Mouse (Mus musculus): Measurements from ENCODE around the gene Atp6v1b1. TPM values are rescaled to one million over a fixed set of nuclear protein-coding genes. Genes with fewer than 3 reads are reported as not detected.

The Atp6v1b1 gene
- polyA plus RNA-seq, 1 experiment from 2014 or later = not detected

GRCm38 (mm10) chr6:83728488-83728887 is 14.3 kb upstream of the Atp6v1b1 start:
- no peak overlapping the region for H3K4me3 ChIP-seq
- peaks cover 24% of the 10 kb centered on the region for H3K27me3 ChIP-seq
- no peak for ATAC-seq
- no peak overlapping the region for H3K9ac ChIP-seq
- WGBS = 94% methylated on average over 3 of the region's 3 CpGs
- no peak overlapping the region for H3K27ac ChIP-seq
- no peaks in the 10 kb centered on the region for H3K4me1 ChIP-seq
- H3K9me3 ChIP-seq (replicated peaks) = no peaks in the 10 kb centered on the region
- H3K4me2 ChIP-seq = no peak overlapping the region
- no peaks in the 10 kb centered on the region for H3K36me3 ChIP-seq (ENCODE audit: poor library complexity, severe bottlenecking)

GRCm38 (mm10) chr6:83729350-83729970 is 13.3 kb upstream of the Atp6v1b1 start:
- WGBS = 77% methylated on average over 14 of the region's 14 CpGs
- Histone ChIP-seq H3K4me3 (no peak overlapping the region), H3K27me3 (peaks cover 17% of the 10 kb centered on the region)

GRCm38 (mm10) chr6:83731128-83731527 is 11.7 kb upstream of the Atp6v1b1 start:
- Histone ChIP-seq H3K27ac (no peak overlapping the region), H3K36me3 (ENCODE audit: poor library complexity, severe bottlenecking) (no peaks in the 10 kb centered on the region), H3K9ac (no peak overlapping the region), H3K4me2 (no peak overlapping the region), H3K4me1 (no peaks in the 10 kb centered on the region), H3K27me3 (peaks cover 16% of the 10 kb centered on the region), H3K9me3 (replicated peaks) (peaks cover 9% of the 10 kb centered on the region; the same call in 1 of the 2 replicates), H3K4me3 (no peak overlapping the region)
- WGBS = 26% methylated on average over 5 of the region's 5 CpGs
- ATAC-seq = no peak

More at GRCm38 (mm10) chr6:83729350-83729970, 13.3 kb upstream of the Atp6v1b1 start:
- ATAC-seq = no peak
- H3K4me1 ChIP-seq = no peaks in the 10 kb centered on the region
- H3K9ac ChIP-seq = no peak overlapping the region
- no peaks in the 10 kb centered on the region for H3K36me3 ChIP-seq (ENCODE audit: poor library complexity, severe bottlenecking)
- peaks cover 8% of the 10 kb centered on the region; the same call in 1 of the 2 replicates for H3K9me3 ChIP-seq (replicated peaks)
- no peak overlapping the region for H3K27ac ChIP-seq
- no peak overlapping the region for H3K4me2 ChIP-seq

DNA sequence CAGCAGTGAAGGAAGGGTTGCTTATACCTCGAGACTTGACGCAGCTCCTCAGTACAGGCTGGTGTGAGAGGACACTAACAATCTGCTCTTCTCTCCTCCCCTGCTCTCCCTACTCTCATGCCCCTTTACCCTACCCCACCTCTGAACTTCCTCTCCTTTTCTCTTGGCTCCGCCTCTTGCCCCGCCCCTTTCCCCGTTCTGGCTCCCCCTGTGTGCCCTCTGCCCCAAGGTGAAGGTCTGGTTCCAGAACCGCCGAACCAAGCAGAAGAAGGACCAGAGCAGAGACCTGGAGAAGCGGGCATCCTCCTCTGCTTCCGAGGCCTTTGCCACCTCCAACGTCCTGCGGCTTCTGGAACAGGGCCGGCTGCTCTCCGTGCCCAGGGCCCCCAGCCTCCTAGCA is 5.5 kb upstream of the Atp6v1b1 start:
- Histone ChIP-seq H3K4me2 (no peak overlapping the region), H3K27ac (no peak overlapping the region), H3K4me1 (no peaks in the 10 kb centered on the region), H3K9me3 (replicated peaks) (peaks cover 9% of the 10 kb centered on the region; the same call in 1 of the 2 replicates), H3K4me3 (no peak overlapping the region), H3K27me3 (0 out of 2 replicates have a peak, but pooled peaks cover 3% of the 10 kb centered on the region), H3K9ac (no peak overlapping the region), H3K36me3 (ENCODE audit: poor library complexity, severe bottlenecking) (no peaks in the 10 kb centered on the region)
- WGBS = 38% methylated on average over 13 of the region's 13 CpGs
- no peak for ATAC-seq

- H3K9me3 ChIP-seq (replicated peaks) = peaks cover 9% of the 10 kb centered on the region; the same call in 1 of the 2 replicates
- peaks cover 4% of the 10 kb centered on the region; the same call in 1 of the 2 replicates for H3K27me3 ChIP-seq
- no peak overlapping the region for H3K27ac ChIP-seq
- no peak overlapping the region for H3K4me3 ChIP-seq
- H3K36me3 ChIP-seq (ENCODE audit: poor library complexity, severe bottlenecking) = no peaks in the 10 kb centered on the region
- H3K9ac ChIP-seq = no peak overlapping the region
- no peak overlapping the region for H3K4me2 ChIP-seq
- WGBS = 82% methylated on average over 6 of the region's 6 CpGs
- no peaks in the 10 kb centered on the region for H3K4me1 ChIP-seq
- ATAC-seq = no peak
Observed at GRCm38 (mm10) chr6:83738596-83738995, 4.2 kb upstream of the Atp6v1b1 start.

- no peak overlapping the region for H3K4me2 ChIP-seq
- WGBS = 52% methylated on average over 5 of the region's 5 CpGs
- no peak for ATAC-seq
Observed at GRCm38 (mm10) chr6:83743212-83743611, 422 bp downstream of the Atp6v1b1 start.

DNA sequence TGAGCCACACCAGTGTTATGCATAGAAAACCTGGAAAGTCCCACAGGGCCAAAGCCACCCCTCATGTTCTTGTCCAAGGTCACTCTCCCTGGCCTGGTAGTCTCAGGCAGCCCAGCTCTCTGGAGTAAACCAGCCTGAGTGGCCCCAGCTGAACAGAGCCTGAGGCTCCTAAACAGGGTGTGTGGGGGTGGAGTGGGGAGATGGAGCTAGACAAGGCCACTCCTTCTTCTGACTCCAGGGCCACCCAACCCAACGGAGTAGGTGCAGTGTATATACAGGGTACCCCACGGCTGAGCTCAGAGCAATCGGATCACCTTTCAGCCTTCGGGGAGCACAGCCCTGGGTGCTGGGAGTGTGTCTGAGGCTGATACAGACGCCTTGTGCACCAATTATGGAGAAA is 1.3 kb downstream of the Atp6v1b1 start:
- no peaks in the 10 kb centered on the region for H3K36me3 ChIP-seq (ENCODE audit: poor library complexity, severe bottlenecking)
- WGBS = 65% methylated on average over 5 of the region's 5 CpGs
- H3K4me2 ChIP-seq = no peak overlapping the region
- H3K4me1 ChIP-seq = 0 out of 2 replicates have a peak, but pooled peaks cover 2% of the 10 kb centered on the region
- H3K9ac ChIP-seq = no peak overlapping the region
- no peaks in the 10 kb centered on the region for H3K9me3 ChIP-seq (replicated peaks)
- ATAC-seq = no peak
- H3K27ac ChIP-seq = no peak overlapping the region
- H3K4me3 ChIP-seq = no peak overlapping the region
- H3K27me3 ChIP-seq = peaks cover 8% of the 10 kb centered on the region

More at GRCm38 (mm10) chr6:83743212-83743611, 422 bp downstream of the Atp6v1b1 start:
- Histone ChIP-seq H3K27ac (no peak overlapping the region), H3K4me3 (no peak overlapping the region), H3K36me3 (ENCODE audit: poor library complexity, severe bottlenecking) (no peaks in the 10 kb centered on the region), H3K9me3 (replicated peaks) (no peaks in the 10 kb centered on the region), H3K27me3 (peaks cover 6% of the 10 kb centered on the region; the same call in 1 of the 2 replicates), H3K4me1 (0 out of 2 replicates have a peak, but pooled peaks cover 2% of the 10 kb centered on the region), H3K9ac (no peak overlapping the region)

DNA sequence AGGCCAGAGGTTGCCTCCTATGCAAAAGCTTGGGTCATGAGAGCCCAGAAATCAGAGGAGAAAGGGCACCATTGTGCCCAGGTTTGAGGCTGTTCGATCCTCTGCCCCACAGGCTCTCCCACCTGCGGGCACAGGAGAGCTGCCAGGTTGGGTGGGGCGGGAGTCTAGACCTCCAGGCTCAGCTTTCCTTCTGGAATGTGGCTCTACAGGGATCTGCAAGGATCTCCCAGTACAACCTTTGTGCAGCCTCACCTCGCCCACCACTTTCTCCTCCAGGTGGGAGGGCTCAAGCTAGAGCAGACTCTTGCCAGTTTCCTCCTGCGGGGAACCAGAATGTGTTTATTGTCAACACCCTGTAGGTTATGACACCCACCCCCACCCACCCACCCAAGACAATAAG is 1.8 kb downstream of the Atp6v1b1 start:
- 74% methylated on average over 5 of the region's 5 CpGs for WGBS
- no peak for ATAC-seq
- Histone ChIP-seq H3K4me1 (0 out of 2 replicates have a peak, but pooled peaks cover 2% of the 10 kb centered on the region), H3K9ac (no peak overlapping the region), H3K4me3 (no peak overlapping the region), H3K4me2 (no peak overlapping the region), H3K27me3 (peaks cover 10% of the 10 kb centered on the region), H3K9me3 (replicated peaks) (no peaks in the 10 kb centered on the region), H3K36me3 (ENCODE audit: poor library complexity, severe bottlenecking) (no peaks in the 10 kb centered on the region), H3K27ac (no peak overlapping the region)

- Histone ChIP-seq H3K27me3 (peaks cover 10% of the 10 kb centered on the region), H3K4me3 (no peak overlapping the region), H3K9ac (no peak overlapping the region), H3K9me3 (replicated peaks) (no peaks in the 10 kb centered on the region), H3K36me3 (ENCODE audit: poor library complexity, severe bottlenecking) (no peaks in the 10 kb centered on the region), H3K4me2 (no peak overlapping the region), H3K27ac (no peak overlapping the region), H3K4me1 (0 out of 2 replicates have a peak, but pooled peaks cover 2% of the 10 kb centered on the region)
- no peak for ATAC-seq
- WGBS = 43% methylated on average over 2 of the region's 2 CpGs
Observed at GRCm38 (mm10) chr6:83745466-83745865, 2.7 kb downstream of the Atp6v1b1 start.

- H3K4me2 ChIP-seq = no peak overlapping the region
- 55% methylated on average over 3 of the region's 3 CpGs for WGBS
- H3K9ac ChIP-seq = no peak overlapping the region
- no peaks in the 10 kb centered on the region for H3K9me3 ChIP-seq (replicated peaks)
- H3K4me3 ChIP-seq = no peak overlapping the region
- no peaks in the 10 kb centered on the region for H3K36me3 ChIP-seq (ENCODE audit: poor library complexity, severe bottlenecking)
- peaks cover 27% of the 10 kb centered on the region for H3K27me3 ChIP-seq
- no peak overlapping the region for H3K27ac ChIP-seq
- ATAC-seq = no peak
- H3K4me1 ChIP-seq = 0 out of 2 replicates have a peak, but pooled peaks cover 2% of the 10 kb centered on the region
Observed at GRCm38 (mm10) chr6:83749286-83749685, 6.5 kb downstream of the Atp6v1b1 start.

- 8% methylated on average over 11 of the region's 11 CpGs for WGBS
- no peak overlapping the region for H3K27ac ChIP-seq
- H3K36me3 ChIP-seq (ENCODE audit: poor library complexity, severe bottlenecking) = no peaks in the 10 kb centered on the region
- ATAC-seq = no peak
- H3K9me3 ChIP-seq (replicated peaks) = no peaks in the 10 kb centered on the region
- peaks cover 27% of the 10 kb centered on the region for H3K27me3 ChIP-seq
- H3K4me2 ChIP-seq = no peak overlapping the region
- H3K4me1 ChIP-seq = 0 out of 2 replicates have a peak, but pooled peaks cover 2% of the 10 kb centered on the region
- no peak overlapping the region for H3K4me3 ChIP-seq
- no peak overlapping the region for H3K9ac ChIP-seq
Observed at GRCm38 (mm10) chr6:83750171-83750684, 7.4 kb downstream of the Atp6v1b1 start.

GRCm38 (mm10) chr6:83756051-83756450 is 13.3 kb downstream of the Atp6v1b1 start:
- no peaks in the 10 kb centered on the region for H3K9me3 ChIP-seq (replicated peaks)
- H3K4me1 ChIP-seq = peaks cover 7% of the 10 kb centered on the region; the same call in 1 of the 2 replicates
- no peaks in the 10 kb centered on the region for H3K36me3 ChIP-seq (ENCODE audit: poor library complexity, severe bottlenecking)
- 76% methylated on average over 9 of the region's 9 CpGs for WGBS
- H3K4me3 ChIP-seq = no peak overlapping the region
- no peak overlapping the region for H3K27ac ChIP-seq
- no peak for ATAC-seq
- H3K9ac ChIP-seq = no peak overlapping the region
- H3K27me3 ChIP-seq = peaks cover 61% of the 10 kb centered on the region
- H3K4me2 ChIP-seq = no peak overlapping the region
